Mouse (Mus musculus) G1E (cell line): Measurements from ENCODE around the gene Fam213a.

Experiments
- CTCF ChIP-seq: IDR thresholded peaks from 2 replicates; pipeline ENCODE4 v1.5.1; 2012; ENCODE audit warnings: low read depth, low read length, inconsistent platforms, mixed read lengths
- GATA1 ChIP-seq: IDR thresholded peaks from 2 replicates; pipeline ENCODE4 v1.6.1; 2012; ENCODE audit warnings: borderline replicate concordance, low read length, inconsistent platforms, mixed read lengths

- TF ChIP-seq CTCF: no peak
- TF ChIP-seq GATA1: no peak
These were observed 60.2 kb downstream of the Fam213a start for GRCm38 (mm10) chr14:40953381-40953780.
